Mouse (Mus musculus): ENCODE measurements around the gene Myo1e.

DNA sequence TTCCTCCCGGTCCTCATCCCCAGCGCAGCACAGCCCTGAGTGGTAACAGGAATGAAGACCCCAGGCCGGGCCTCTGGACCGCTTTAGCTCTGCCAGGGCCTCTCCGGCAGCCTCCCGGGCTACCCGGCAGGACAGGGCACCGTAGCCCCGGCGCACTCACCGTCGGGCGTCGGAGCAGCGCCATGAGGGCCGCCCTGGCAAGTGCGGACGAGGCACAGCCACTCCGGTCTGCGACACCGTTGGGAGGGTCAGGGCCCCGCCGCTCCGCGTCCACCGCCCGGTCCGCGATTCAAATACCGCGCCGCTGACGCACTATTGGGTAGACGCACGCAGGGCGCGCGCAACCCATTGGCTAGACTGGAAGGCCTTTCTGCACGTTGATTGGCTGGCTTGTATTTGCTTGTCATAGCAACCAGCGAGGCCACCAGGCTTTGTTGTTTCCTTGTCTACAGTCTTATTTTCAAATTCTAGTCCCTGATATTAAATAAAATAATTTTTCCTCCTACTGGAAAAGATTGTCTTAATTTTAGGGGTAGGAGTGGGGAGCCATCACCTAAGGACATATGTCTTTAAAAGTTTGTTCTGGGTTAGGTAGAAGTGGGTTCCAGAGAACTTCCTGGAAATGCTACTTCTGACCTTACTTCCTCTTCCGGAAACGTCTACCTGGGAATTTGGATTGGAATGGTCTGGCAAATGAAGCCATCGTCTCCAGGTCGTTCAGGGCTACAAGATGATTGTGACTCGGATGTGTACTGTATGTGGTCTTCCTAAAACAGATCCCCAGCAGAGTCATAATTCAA lies 214.3 kb downstream of the Myo1e start, which contains the start of gene Ccnb2:
- TF ChIP-seq CTCF (IDR thresholded peaks at IDR 0.05; ENCODE audit: low read depth) = no peak
- TF ChIP-seq EP300 (optimal IDR thresholded peaks at IDR 0.05) = no peak

All from stomach, postnatal 0 days (tissue).